Mouse (Mus musculus): ENCODE data around the gene Doc2g. TPM values are rescaled to one million over a fixed set of nuclear protein-coding genes. Genes with fewer than 3 reads are reported as not detected.

Doc2g gene
- 1 to 10 TPM in 1 of 2 experiments, under 1 TPM in 1; 0.55 to 2.2 TPM for total RNA-seq (2023)

GRCm38 (mm10) chr19:4003112-4003511, at the start of gene Doc2g:
TSS of gene Doc2g (plus strand) at chr19:4003313.

DNA sequence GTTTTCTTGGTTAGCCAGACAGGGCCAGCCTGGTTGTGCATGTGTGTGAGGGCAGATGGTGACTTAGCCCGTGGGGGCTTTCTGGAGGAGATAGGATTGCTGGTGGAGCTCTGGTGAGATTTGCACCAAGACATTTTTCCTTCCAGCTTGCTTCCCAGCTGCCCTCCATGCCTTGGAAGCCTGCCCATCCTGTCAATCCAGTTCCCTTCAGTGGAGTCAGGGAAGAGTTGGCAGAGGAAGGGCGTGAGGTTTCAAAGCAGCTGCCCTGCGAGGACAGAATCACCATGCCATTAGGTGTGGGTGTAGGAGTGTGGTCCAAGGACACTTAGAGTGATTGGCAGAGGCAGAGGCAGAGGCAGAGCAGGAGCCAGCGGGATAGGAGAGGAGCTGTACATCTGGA, 44.6 kb upstream of the Doc2g start, which contains the start of gene Aldh3b3:
Gene Aldh3b3, plus strand, starts transcription at position 176 of the 400 bp plus-strand sequence.

GRCm38 (mm10) chr19:3972229-3972628, 30.9 kb upstream of the Doc2g start, which contains the start of gene Aldh3b2:
TSS of gene Aldh3b2 (plus strand) at chr19:3972328.

DNA sequence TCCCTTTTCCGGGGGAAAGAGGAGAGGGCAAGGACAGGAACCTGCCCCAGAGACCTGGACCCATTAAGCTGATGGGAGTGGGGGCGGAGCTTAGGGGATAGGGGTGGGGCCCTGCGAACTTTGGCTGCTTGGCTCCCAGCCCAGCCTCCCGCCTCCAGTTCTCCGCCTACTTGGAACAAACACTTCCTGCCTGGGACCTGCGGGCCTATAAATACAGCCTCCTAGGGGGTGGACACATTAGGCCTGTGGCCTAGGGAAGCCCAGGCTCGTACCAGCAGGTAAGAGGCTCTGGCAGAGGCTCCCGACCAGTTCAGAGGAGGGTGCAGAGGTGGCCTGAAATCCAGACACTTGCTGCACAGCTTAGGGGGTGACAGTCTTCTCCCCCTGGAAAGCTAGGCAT, 16.8 kb upstream of the Doc2g start, which contains the start of gene Acy3:
Gene Acy3, plus strand, starts transcription at position 237 of the 400 bp plus-strand sequence.

GRCm38 (mm10) chr19:3992416-3992815, 10.7 kb upstream of the Doc2g start, which contains the start of gene Tbx10:
TSS of gene Tbx10 (plus strand) at chr19:3992752.

DNA sequence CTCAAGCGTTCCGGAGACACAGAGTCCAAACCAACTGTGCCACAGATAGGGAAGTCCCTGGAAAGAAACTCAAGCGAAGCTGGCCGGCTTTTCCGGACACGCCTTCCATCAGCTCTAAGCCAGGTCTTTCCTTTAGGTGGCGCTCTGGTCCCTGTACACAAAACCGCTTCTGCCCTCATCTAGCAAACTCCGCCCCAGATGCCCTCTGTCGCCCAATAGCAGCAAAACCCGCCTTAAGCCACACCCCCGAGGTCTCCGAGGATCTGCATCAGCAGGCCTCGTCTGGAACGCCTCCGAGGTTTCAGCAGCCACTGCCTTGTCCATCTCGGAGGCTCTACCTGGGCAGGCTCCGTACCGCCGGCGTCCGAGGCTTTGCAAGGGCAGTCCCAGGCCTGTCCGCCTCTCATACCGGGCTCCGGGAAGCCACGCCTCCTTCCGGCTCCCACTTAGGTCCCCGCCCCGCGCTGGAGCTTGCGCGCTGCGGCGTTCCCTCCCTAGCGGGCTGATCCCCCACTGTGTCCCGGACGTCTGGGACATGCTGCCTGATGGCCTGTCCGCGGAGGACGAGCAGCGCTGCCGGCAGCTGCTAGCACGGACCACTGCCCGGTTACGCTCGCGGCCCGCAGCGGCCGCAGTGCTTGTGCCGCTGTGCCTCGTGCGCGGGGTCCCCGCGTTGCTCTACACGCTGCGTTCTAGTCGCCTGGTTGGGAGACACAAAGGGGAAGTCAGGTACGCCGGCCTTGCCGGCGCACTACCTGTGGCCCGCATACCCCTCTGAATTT, 2.8 kb upstream of the Doc2g start, which contains the start of the genes Nudt8 and Gm49405:
Gene Nudt8, plus strand, starts transcription at position 462 of the 782 bp plus-strand sequence.
Gene Gm49405, plus strand, starts transcription at position 508 of the 782 bp plus-strand sequence.

DNA sequence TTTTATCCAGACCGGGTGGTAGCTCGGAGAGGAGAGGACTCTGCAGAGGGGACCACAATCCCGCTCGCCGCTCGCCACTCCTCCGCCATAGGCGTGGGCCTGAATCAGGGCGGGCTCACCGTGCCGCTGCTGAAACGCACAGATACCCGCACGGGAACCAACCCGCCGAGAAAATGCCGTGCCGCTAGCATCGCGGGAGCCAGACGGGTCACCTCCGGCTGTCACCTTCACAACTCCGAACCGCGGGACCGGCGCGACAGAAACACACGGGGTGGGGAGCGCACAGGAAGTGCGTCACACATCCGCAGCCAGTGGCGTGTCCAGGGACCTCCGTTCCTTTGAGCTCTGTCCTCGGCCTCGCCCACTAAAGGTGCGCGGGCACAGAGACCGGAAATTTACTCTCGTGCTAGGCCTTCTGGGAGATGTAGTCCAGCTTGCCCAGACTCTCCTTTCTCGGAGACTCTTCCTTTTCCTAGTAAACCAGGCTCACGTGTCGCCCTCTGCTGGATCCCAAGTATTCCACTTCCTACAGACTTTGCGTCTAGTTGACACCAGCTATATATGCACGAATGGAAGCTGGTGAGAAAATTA, 9.4 kb downstream of the Doc2g start, which contains the start of gene Ndufv1:
Gene Ndufv1, minus strand, starts transcription at position 375 of the 591 bp plus-strand sequence.

GRCm38 (mm10) chr19:4037788-4038232, 34.7 kb downstream of the Doc2g start, which contains the start of gene Gstp1:
TSS of gene Gstp1 (minus strand) at chr19:4037985.

DNA sequence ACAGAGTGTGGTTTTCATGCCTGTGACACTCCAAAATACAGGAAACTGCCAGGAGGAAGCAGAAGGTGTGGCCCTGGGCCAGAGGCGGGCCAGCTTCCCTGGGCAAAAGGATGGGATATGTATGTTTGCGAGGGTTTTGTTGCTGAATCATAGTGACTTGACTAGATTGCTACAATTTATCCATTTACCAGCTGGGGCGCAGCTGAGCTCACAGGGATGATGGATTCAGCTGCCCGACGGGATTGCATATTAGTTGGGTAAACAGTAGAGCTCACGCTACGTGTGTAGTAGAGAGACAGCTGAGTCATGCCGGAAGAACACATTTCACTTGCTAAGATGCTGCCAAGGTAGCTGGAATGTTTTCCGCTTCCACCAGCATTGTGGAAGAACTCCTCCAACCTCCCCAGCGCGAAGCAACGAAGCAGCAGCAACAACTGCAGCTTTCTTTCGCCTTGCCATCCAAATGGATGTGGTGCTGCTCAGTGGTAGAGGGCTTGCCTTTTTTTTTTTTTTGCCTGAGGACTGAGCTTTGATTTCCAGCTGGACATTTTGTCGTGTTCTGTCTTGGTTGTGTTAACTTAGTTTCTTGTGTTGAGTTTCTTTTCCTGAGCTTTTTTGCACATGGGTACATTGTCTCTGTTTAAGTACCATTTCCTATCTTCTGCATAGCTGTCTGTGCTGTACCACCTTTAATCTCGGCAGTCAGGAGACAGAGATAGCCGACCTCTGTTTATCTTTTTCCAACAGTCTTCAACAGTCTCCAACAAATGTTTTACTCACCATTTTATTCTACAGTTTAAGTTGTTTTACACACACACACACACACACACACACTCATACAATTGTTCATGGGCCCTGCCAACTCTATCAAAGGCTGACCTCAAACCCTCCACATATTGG, 43.1 kb downstream of the Doc2g start, which contains the start of gene Gstp2:
Gene Gstp2, minus strand, starts transcription at position 58 of the 900 bp plus-strand sequence.

Other genes starting within 250 kb of the Doc2g start
- gene Kmt5b, start 235.9 kb upstream of the Doc2g start, total RNA-seq (2023) = 10 to 100 TPM; 53.8 to 54.0 TPM
- 10 to 100 TPM; 42.2 TPM for gene Chka, start 151.5 kb upstream of the Doc2g start, total RNA-seq (2023)
- 100 to 1,000 TPM; 223 to 229 TPM for gene Tcirg1, start 96.2 kb upstream of the Doc2g start, total RNA-seq (2023)
- 10 to 100 TPM; 60.8 to 68.6 TPM for gene Ndufs8, start 90.5 kb upstream of the Doc2g start, total RNA-seq (2023)
- gene Aldh3b1, start 73.5 kb upstream of the Doc2g start, total RNA-seq (2023) = 100 to 1,000 TPM; 142 to 144 TPM
- gene Unc93b1, start 68.1 kb upstream of the Doc2g start, total RNA-seq (2023) = 100 to 1,000 TPM; 277 to 278 TPM
- 10 to 100 TPM; 12.3 to 12.6 TPM for gene Aldh3b3, start 44.7 kb upstream of the Doc2g start, total RNA-seq (2023)
- 10 to 100 TPM; 12.7 to 16.4 TPM for gene Aldh3b2, start 31.0 kb upstream of the Doc2g start, total RNA-seq (2023)
- under 1 TPM in 1 of 2 experiments, not detected in 1; 0.42 TPM for gene Acy3, start 16.7 kb upstream of the Doc2g start, total RNA-seq (2023)
- gene Tbx10, start 10.6 kb upstream of the Doc2g start, total RNA-seq (2023) = not detected
- 1 to 10 TPM; 5.2 to 5.9 TPM for gene Nudt8, start 2.7 kb upstream of the Doc2g start, total RNA-seq (2023)
- gene Gm49405, start 2.7 kb upstream of the Doc2g start, total RNA-seq (2023) = 1 to 10 TPM in 1 of 2 experiments, under 1 TPM in 1; 0.70 to 1.0 TPM
- 10 to 100 TPM; 69.0 to 69.5 TPM for gene Ndufv1, start 9.5 kb downstream of the Doc2g start, total RNA-seq (2023)
- 10 to 100 TPM; 71.2 to 96.6 TPM for gene Gstp1, start 34.7 kb downstream of the Doc2g start, total RNA-seq (2023)
- gene Gstp2, start 42.7 kb downstream of the Doc2g start, total RNA-seq (2023) = 1 to 10 TPM; 5.9 to 8.4 TPM
- 1 to 10 TPM; 5.3 to 8.8 TPM for gene Gstp3, start 56.3 kb downstream of the Doc2g start, total RNA-seq (2023)
- gene Cabp2, start 78.3 kb downstream of the Doc2g start, total RNA-seq (2023) = not detected
- 100 to 1,000 TPM; 208 to 221 TPM for gene Cdk2ap2, start 93.9 kb downstream of the Doc2g start, total RNA-seq (2023)
- gene Pitpnm1, start 96.7 kb downstream of the Doc2g start, total RNA-seq (2023) = 100 to 1,000 TPM; 161 to 176 TPM
- gene Aip, start 122.5 kb downstream of the Doc2g start, total RNA-seq (2023) = 100 to 1,000 TPM in 1 of 2 experiments, 10 to 100 TPM in 1; 96.8 to 101 TPM
- not detected for gene Gpr152, start 136.5 kb downstream of the Doc2g start, total RNA-seq (2023)
- under 1 TPM in 1 of 2 experiments, not detected in 1; 0.22 TPM for gene Cabp4, start 140.7 kb downstream of the Doc2g start, total RNA-seq (2023)
- gene Coro1b, start 145.3 kb downstream of the Doc2g start, total RNA-seq (2023) = 100 to 1,000 TPM; 186 to 201 TPM
- 10 to 100 TPM in 1 of 2 experiments, 1 to 10 TPM in 1; 8.0 to 11.7 TPM for gene Ptprcap, start 150.3 kb downstream of the Doc2g start, total RNA-seq (2023)
- gene Rps6kb2, start 160.0 kb downstream of the Doc2g start, total RNA-seq (2023) = 10 to 100 TPM; 43.1 to 43.8 TPM
- gene Carns1, start 172.2 kb downstream of the Doc2g start, total RNA-seq (2023) = 10 to 100 TPM; 24.4 to 28.9 TPM
- 100 to 1,000 TPM; 110 to 127 TPM for gene Tbc1d10c, start 188.0 kb downstream of the Doc2g start, total RNA-seq (2023)
- gene Ppp1ca, start 188.8 kb downstream of the Doc2g start, total RNA-seq (2023) = 100 to 1,000 TPM; 420 to 454 TPM
- gene Rad9a, start 198.3 kb downstream of the Doc2g start, total RNA-seq (2023) = 10 to 100 TPM; 30.2 to 36.5 TPM
- gene Clcf1, start 210.9 kb downstream of the Doc2g start, total RNA-seq (2023) = 1 to 10 TPM; 2.4 to 2.8 TPM
- not detected for gene AC109138.7, start 211.0 kb downstream of the Doc2g start, total RNA-seq (2023)
- 10 to 100 TPM; 55.9 to 59.1 TPM for gene Pold4, start 228.6 kb downstream of the Doc2g start, total RNA-seq (2023)

Measured in neutrophil, adult 83 days (primary cell).